Comparison of ENCODE assay signal across 18 mouse cellular contexts in the genomic region with DNA sequence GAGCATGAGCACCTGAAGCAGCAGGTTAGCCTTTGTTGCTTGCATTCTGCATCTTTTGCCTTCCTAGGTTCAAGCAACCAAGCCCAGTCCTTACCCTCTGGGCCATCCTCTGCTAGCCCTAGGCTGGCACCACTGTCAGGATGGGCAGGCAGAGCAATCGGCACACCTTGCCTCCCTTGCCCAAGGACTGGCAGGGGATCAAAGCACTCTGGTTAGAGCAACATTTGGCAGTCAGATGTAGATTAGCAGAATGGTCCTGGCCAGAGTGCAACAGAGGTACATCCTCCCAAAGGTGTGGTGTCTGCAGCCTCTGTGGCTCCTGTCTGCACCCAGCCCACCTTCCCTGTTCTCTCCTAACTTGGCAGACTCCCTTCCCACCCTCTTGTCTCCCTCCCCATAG.
"Had no signal": no experiment of that assay in that cellular context is flagged by ENCODE, and none has a peak within 500 bp of the region (broad histone marks: within the 10 kb centered on the region; RNA-seq: fewer than 3 reads in every experiment).

No protein-coding gene starts in this region.

- H3K9me3 ChIP-seq: limb, embryonic 12.5 days; limb, embryonic 15.5 days; liver, embryonic 13.5 days; neural tube, embryonic 12.5 days; neural tube, embryonic 15.5 days had no signal

- DNase-seq: kidney, adult 9 months; kidney, postnatal 14 days; kidney, postnatal 4 days; left cerebral cortex, postnatal 4 days; liver, embryonic 13.5 days; lung, adult 2 months; midbrain, embryonic 14.5 days; retina, postnatal 1 day; right cerebral cortex, postnatal 25 days; spleen, adult 18-20 months; thymus, adult 18-20 months; thymus, postnatal 36 days had no signal

- H3K27ac ChIP-seq: limb, embryonic 12.5 days; limb, embryonic 15.5 days; liver, embryonic 13.5 days; macrophage; neural tube, embryonic 12.5 days; neural tube, embryonic 15.5 days had no signal

- H3K9ac ChIP-seq: limb, embryonic 12.5 days; limb, embryonic 15.5 days; liver, embryonic 13.5 days; neural tube, embryonic 12.5 days; neural tube, embryonic 15.5 days had no signal

- H3K4me1 ChIP-seq: limb, embryonic 12.5 days; limb, embryonic 15.5 days; liver, embryonic 13.5 days; neural tube, embryonic 12.5 days; neural tube, embryonic 15.5 days had no signal

- H3K36me3 ChIP-seq: limb, embryonic 12.5 days; limb, embryonic 15.5 days; liver, embryonic 13.5 days; neural tube, embryonic 12.5 days; neural tube, embryonic 15.5 days had no signal

- H3K4me2 ChIP-seq: limb, embryonic 12.5 days; limb, embryonic 15.5 days; liver, embryonic 13.5 days; midbrain, embryonic 11.5 days; neural tube, embryonic 12.5 days; neural tube, embryonic 15.5 days had no signal

- H3K27me3 ChIP-seq: limb, embryonic 12.5 days; limb, embryonic 15.5 days; liver, embryonic 13.5 days; neural tube, embryonic 12.5 days; neural tube, embryonic 15.5 days had no signal

- H3K4me3 ChIP-seq: limb, embryonic 12.5 days; limb, embryonic 15.5 days; liver, embryonic 13.5 days; neural tube, embryonic 12.5 days; neural tube, embryonic 15.5 days had no signal
